In genomic region chr6:82753061-82753460, GRCm38 (mm10) we compare ENCODE assay signal across 12 mouse cellular contexts. TPM values are rescaled to one million over a fixed set of nuclear protein-coding genes. Genes with fewer than 3 reads are reported as not detected.
A peak's percentile ranks its signal among the peaks of the same experiment; 100 is the strongest.
DNase-seq lines count a peak whose midpoint lies in the region; ATAC-seq and TF ChIP-seq lines count a peak whose summit lies in the region.
"Had no signal": no experiment of that assay in that cellular context is flagged by ENCODE, and none has a peak within 500 bp of the region (broad histone marks: within the 10 kb centered on the region; RNA-seq: fewer than 3 reads in every experiment).

No protein-coding gene starts in this region.

- no peaks in the 10 kb centered on the region for H3K27me3 ChIP-seq in kidney, adult 2 months (replicated peaks; ENCODE audit: control insufficient read depth, insufficient read depth, low read length)
- no peaks in the 10 kb centered on the region for H3K27me3 ChIP-seq in C2C12 (ENCODE audit: control insufficient read depth, insufficient read depth, insufficient read length)
- no peaks in the 10 kb centered on the region for H3K27me3 ChIP-seq in limb, embryonic 15.5 days
- H3K27me3 ChIP-seq in hindbrain, embryonic 13.5 days = no peaks in the 10 kb centered on the region
- H3K27me3 ChIP-seq: neural tube, embryonic 12.5 days had no signal

- WGBS in kidney, adult 2 months = 41% methylated on average over 11 of the region's 11 CpGs
- WGBS in limb, embryonic 15.5 days = 53% methylated on average over 11 of the region's 11 CpGs
- 84% methylated on average over 11 of the region's 11 CpGs for WGBS in hindbrain, embryonic 13.5 days

- H3K9me3 ChIP-seq in limb, embryonic 15.5 days = no peaks in the 10 kb centered on the region
- no peaks in the 10 kb centered on the region for H3K9me3 ChIP-seq in hindbrain, embryonic 13.5 days
- H3K9me3 ChIP-seq: neural tube, embryonic 12.5 days had no signal

- peak overlapping the region; percentile 19 for H3ac ChIP-seq in C2C12 (ENCODE audit: control insufficient read depth, insufficient read length, low read depth)

- no peaks in the 10 kb centered on the region for H3K4me1 ChIP-seq in kidney, adult 2 months (ENCODE audit: control insufficient read depth, insufficient read depth, low read length)
- H3K4me1 ChIP-seq in limb, embryonic 15.5 days = 0 out of 2 replicates have a peak, but pooled peaks cover 5% of the 10 kb centered on the region
- no peaks in the 10 kb centered on the region for H3K4me1 ChIP-seq in hindbrain, embryonic 13.5 days (replicated peaks)
- H3K4me1 ChIP-seq: neural tube, embryonic 12.5 days had no signal

- H3K4me3 ChIP-seq in kidney, adult 2 months (ENCODE audit: insufficient read depth, low read depth, low read length) = no peak overlapping the region
- H3K4me3 ChIP-seq in C2C12 (ENCODE audit: insufficient read depth, poor library complexity, severe bottlenecking) = no peak overlapping the region
- H3K4me3 ChIP-seq in limb, embryonic 15.5 days = no peak overlapping the region
- H3K4me3 ChIP-seq in hindbrain, embryonic 13.5 days = no peak overlapping the region
- H3K4me3 ChIP-seq: erythroblast, embryonic 14.5 days; neural tube, embryonic 12.5 days had no signal

- H3K79me3 ChIP-seq in C2C12 (ENCODE audit: low read depth) = peaks cover 22% of the 10 kb centered on the region

- no peak overlapping the region for H3K4me2 ChIP-seq in limb, embryonic 15.5 days
- H3K4me2 ChIP-seq in hindbrain, embryonic 13.5 days = no peak overlapping the region
- H3K4me2 ChIP-seq: neural tube, embryonic 12.5 days had no signal

- TF ChIP-seq CTCF in kidney, adult 2 months (conservative IDR thresholded peaks at IDR 0.05; ENCODE audit: insufficient read depth, insufficient read length, low read depth, low read length) = no peak
- no peak for TF ChIP-seq CTCF in C2C12 (IDR thresholded peaks at IDR 0.05; ENCODE audit: control insufficient read depth, insufficient read depth, insufficient read length)

- no peaks in the 10 kb centered on the region for H3K36me3 ChIP-seq in kidney, adult 2 months (ENCODE audit: control insufficient read depth, insufficient read depth, low read length)
- H3K36me3 ChIP-seq in C2C12 (ENCODE audit: control insufficient read depth, insufficient read depth) = peaks cover 35% of the 10 kb centered on the region
- peaks cover 21% of the 10 kb centered on the region for H3K36me3 ChIP-seq in limb, embryonic 15.5 days
- 0 out of 2 replicates have a peak, but pooled peaks cover 3% of the 10 kb centered on the region for H3K36me3 ChIP-seq in hindbrain, embryonic 13.5 days
- H3K36me3 ChIP-seq: neural tube, embryonic 12.5 days had no signal

- TF ChIP-seq POLR2A in kidney, adult 2 months (IDR thresholded peaks at IDR 0.05; ENCODE audit: low read depth, low read length) = no peak

- peak; percentile 20 for DNase-seq in kidney, adult 2 months
- no peak for DNase-seq in kidney, adult 18-20 months
- peak; percentile 77 for DNase-seq in fibroblast of lung, adult 2 months (ENCODE audit: low read depth)
- DNase-seq: cerebellum, adult 9-11 months; right cerebral cortex, postnatal 14 days had no signal

- H3K27ac ChIP-seq in kidney, adult 2 months (ENCODE audit: insufficient read depth, low read depth, low read length) = no peak overlapping the region
- 0 out of 2 replicates have a peak overlapping the region, but pooled peaks have one; percentile 2 for H3K27ac ChIP-seq in limb, embryonic 15.5 days
- no peak overlapping the region for H3K27ac ChIP-seq in hindbrain, embryonic 13.5 days
- H3K27ac ChIP-seq: neural tube, embryonic 12.5 days had no signal

- H3K9ac ChIP-seq in limb, embryonic 15.5 days = no peak overlapping the region
- no peak overlapping the region for H3K9ac ChIP-seq in hindbrain, embryonic 13.5 days
- H3K9ac ChIP-seq: neural tube, embryonic 12.5 days had no signal

- no peak for ATAC-seq in limb, embryonic 15.5 days (ENCODE audit: insufficient number of reproducible peaks, low FRiP score, low TSS enrichment, low read depth)
- ATAC-seq in monocyte, adult 5-6 weeks (replicated peaks; ENCODE audit: insufficient number of reproducible peaks, low FRiP score, low TSS enrichment, poor library complexity, severe bottlenecking) = no peak
- no peak for ATAC-seq in CD4-positive, CD25-positive, alpha-beta regulatory T cell, adult 4 months
- no peak for ATAC-seq in hindbrain, embryonic 13.5 days (ENCODE audit: low FRiP score)

- peaks cover 68% of the 10 kb centered on the region for H3K79me2 ChIP-seq in C2C12 (ENCODE audit: control insufficient read depth, insufficient read depth)

TF ChIP-seq in C2C12, 6 proteins besides CTCF, POLR2A, EP300 and RAD21:
- TF ChIP-seq CEBPB (IDR thresholded peaks at IDR 0.05; ENCODE audit: low read depth) = peak; percentile 31
- no peak for TF ChIP-seq MYOD1 (IDR thresholded peaks at IDR 0.05; ENCODE audit: control insufficient read depth, insufficient read length, low read depth)

RNA-seq across cellular contexts. Expression of gene Hk2, which starts 21.2 kb away (rescaled TPM):
- polyA plus RNA-seq in kidney, adult 2 months (2012; rRNA removed) = 2.6 and 6.1 TPM in 2 replicates
- 24.3 TPM for polyA plus RNA-seq in C2C12 (2012; fragmentation: generic; extraction: Trizol)
- 25.4 TPM in 2 replicates for polyA plus RNA-seq in limb, embryonic 15.5 days (2015; fragmentation: Nextera tagmentation; extraction: Ambion mirVana)
- 40.8 to 76.5 TPM (median 73.2 TPM) in 3 replicates for total RNA-seq in monocyte, adult 5-6 weeks (2017)
- 1 to 10 TPM; 3.0 TPM for polyA plus RNA-seq in CD4-positive, CD25-positive, alpha-beta regulatory T cell, adult 4 months (2017; shearing (Covaris generic))
- 3.7 TPM in 2 replicates for polyA plus RNA-seq in hindbrain, embryonic 13.5 days (2015; fragmentation: Nextera tagmentation; extraction: Ambion mirVana)

RNA-seq across cellular contexts. Expression of gene Pole4, which starts 47.9 kb away (rescaled TPM):
- polyA plus RNA-seq in kidney, adult 2 months (2012; rRNA removed) = 14.0 and 14.6 TPM in 2 replicates
- 59.1 TPM for polyA plus RNA-seq in C2C12 (2012; fragmentation: generic; extraction: Trizol)
- polyA plus RNA-seq in limb, embryonic 15.5 days (2015; fragmentation: Nextera tagmentation; extraction: Ambion mirVana) = 89.2 and 92.9 TPM in 2 replicates
- total RNA-seq in monocyte, adult 5-6 weeks (2017) = 56.2 to 83.8 TPM (median 56.4 TPM) in 3 replicates
- 10 to 100 TPM; 42.8 to 72.2 TPM for polyA plus RNA-seq in CD4-positive, CD25-positive, alpha-beta regulatory T cell, adult 4 months (2017; shearing (Covaris generic))
- 103 and 104 TPM in 2 replicates for polyA plus RNA-seq in hindbrain, embryonic 13.5 days (2015; fragmentation: Nextera tagmentation; extraction: Ambion mirVana)
